Mouse (Mus musculus): ENCODE data around the gene Hoxa11.

Hoxa11 gene

GRCm38 (mm10) chr6:52232984-52233545, 12.5 kb downstream of the Hoxa11 start:
- DNase-seq (ENCODE audit: low spot score): no peak

GRCm38 (mm10) chr6:52232568-52232965, 13.0 kb downstream of the Hoxa11 start:
- DNase-seq (ENCODE audit: low spot score): no peak

GRCm38 (mm10) chr6:52231885-52232567, 13.6 kb downstream of the Hoxa11 start:
- DNase-seq (ENCODE audit: low spot score): no peak

GRCm38 (mm10) chr6:52230516-52231165, 15.0 kb downstream of the Hoxa11 start, which contains the start of gene Hoxa9:
Hoxa9 (minus strand) TSS chr6:52231089.
- no peak for DNase-seq (ENCODE audit: low spot score)

- DNase-seq (ENCODE audit: low spot score): no peak
Measured at GRCm38 (mm10) chr6:52229558-52230416, 15.8 kb downstream of the Hoxa11 start.

- DNase-seq (ENCODE audit: low spot score): no peak
Measured at GRCm38 (mm10) chr6:52228475-52229465, 16.8 kb downstream of the Hoxa11 start.

GRCm38 (mm10) chr6:52227470-52228222, 18.0 kb downstream of the Hoxa11 start:
- DNase-seq (ENCODE audit: low spot score): no peak

GRCm38 (mm10) chr6:52226569-52227257, 18.9 kb downstream of the Hoxa11 start:
- DNase-seq (ENCODE audit: low spot score): no peak

- DNase-seq (ENCODE audit: low spot score): no peak
Measured at GRCm38 (mm10) chr6:52225612-52226568, 19.7 kb downstream of the Hoxa11 start.

- no peak for DNase-seq (ENCODE audit: low spot score)
Measured at GRCm38 (mm10) chr6:52224895-52225611, 20.6 kb downstream of the Hoxa11 start.

GRCm38 (mm10) chr6:52223939-52224760, 21.5 kb downstream of the Hoxa11 start:
- no peak for DNase-seq (ENCODE audit: low spot score)

- no peak for DNase-seq (ENCODE audit: low spot score)
Measured at GRCm38 (mm10) chr6:52222729-52223128, 22.9 kb downstream of the Hoxa11 start.

- DNase-seq (ENCODE audit: low spot score): no peak
Measured at GRCm38 (mm10) chr6:52221993-52222685, 23.5 kb downstream of the Hoxa11 start.

GRCm38 (mm10) chr6:52221337-52221992, 24.1 kb downstream of the Hoxa11 start, which contains the start of gene Hoxa7:
Hoxa7 (minus strand) TSS chr6:52221854.
- DNase-seq (ENCODE audit: low spot score): peak; percentile 78

GRCm38 (mm10) chr6:52220865-52221310, 24.7 kb downstream of the Hoxa11 start:
- no peak for DNase-seq (ENCODE audit: low spot score)

All from T-cell, adult 2 months (primary cell).